Mouse (Mus musculus) embryo, embryonic 9.5 days (tissue): ENCODE measurements around the gene Ipo9.
A peak's percentile ranks its signal among the peaks of the same experiment; 100 is the strongest.

ENCODE experiments used
- DNase-seq: peaks from one replicate; pipeline ENCODE4 v3.0.0-alpha.2; 2017; ENCODE audit errors: extremely low spot score

Gene Ipo9

DNA sequence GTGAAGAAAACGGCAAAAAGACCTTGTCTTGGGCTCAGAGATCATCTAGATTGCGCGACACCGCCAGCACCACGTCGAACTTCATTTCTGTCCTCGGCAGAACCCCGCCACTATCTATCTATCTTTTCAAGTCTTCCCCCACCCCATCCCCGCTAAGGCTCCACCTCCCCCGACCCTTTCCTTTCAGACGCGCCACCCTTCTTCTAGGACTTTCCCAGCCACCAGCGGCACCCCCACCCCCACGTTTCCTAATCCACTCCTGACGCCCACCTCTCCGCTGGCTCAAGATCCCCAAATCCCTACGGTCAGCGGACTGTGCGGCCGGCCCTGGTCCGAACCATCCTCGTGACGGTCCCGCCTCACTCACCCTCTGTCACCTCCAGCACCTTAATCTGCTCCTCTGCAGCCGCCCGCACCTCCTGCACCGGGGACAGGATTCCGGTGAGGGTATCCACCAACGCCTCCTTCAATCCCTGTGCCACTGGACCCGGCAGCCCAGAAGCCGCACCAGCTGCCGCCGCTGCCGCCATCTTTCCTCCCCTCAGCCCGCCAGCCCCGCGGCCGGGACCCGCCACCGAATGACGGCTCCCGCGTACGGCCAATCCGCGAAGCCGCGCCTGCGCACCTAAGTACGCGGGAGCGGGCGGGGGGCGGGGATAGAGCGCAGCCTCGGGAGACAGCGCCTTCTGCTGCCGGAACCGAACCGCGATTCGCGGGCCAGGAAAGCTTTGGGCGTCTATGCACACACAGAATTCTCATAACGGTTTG, at the start of gene Ipo9:
Ipo9 (minus strand) TSS at position 599 of the 768 bp plus-strand sequence.
- DNase-seq: peak; percentile 91

DNA sequence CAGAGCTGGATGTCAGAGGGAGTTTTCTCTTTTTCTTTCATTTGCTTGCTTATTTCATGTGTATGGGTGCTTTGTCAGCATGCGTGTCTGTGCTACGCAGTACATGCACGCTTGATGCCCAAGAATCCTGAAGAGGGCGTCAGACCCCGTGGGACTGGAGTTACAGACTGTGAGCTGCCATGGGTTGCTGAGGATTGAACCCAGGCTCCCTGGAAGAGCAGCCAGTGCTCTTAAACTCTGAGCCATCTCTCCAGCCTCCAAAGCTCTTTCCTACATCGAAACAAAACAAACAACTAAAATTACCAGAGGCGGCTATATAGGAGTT, 45.2 kb upstream of the Ipo9 start:
- DNase-seq: no peak

DNA sequence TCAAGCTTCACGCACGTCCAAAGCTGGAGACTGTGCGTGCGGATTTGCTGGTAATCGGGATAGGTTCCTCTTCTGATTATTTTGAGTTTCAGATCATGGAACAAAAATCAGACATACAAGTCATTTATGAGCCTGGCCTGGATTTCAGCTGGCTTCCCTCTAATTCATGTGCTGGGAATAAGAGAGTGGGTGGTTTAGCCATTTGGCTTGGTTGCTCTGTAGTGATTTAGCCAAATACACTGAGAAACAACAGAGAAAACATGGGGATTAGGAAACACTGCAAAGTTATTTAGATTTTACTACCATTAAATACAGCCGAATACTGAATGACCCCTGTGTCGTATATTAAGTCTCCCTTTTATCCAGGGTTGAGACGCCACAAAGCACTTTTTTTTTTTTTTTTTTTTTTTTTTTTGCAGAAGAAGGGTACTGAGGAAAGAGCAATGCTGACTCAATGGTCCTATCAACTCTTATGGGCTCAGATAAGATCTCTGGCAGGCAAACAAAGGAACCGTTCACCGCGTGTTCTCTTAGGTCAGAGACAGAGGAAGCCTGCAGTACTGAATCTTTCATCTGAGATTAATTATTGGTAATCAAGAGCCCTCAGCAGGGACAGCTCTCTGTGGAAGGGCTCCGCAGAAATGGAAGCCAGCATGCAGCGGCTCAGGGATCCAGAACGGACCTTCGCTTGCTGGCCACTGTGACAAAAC, 44.7 kb upstream of the Ipo9 start:
- no peak for DNase-seq

DNA sequence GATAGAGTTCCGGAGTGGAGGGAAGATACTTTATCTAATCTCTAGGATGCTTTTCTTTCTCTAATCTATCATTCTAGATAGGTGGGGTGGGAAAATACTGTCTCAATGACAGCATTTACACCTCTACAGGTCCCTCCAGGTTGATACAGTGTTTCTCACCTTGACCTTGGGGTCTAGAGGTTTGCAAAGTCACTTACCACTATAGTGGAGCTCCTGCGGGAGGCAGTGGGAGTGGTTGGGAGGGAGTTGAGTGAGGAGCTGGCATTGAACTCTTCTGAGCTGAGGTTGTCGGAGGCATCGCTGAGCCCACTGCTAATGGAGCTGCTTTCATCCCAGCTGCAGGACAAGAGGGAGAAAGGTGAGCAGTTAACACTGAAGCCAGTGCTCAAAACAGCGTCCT, 42.2 kb upstream of the Ipo9 start:
- DNase-seq: no peak

DNA sequence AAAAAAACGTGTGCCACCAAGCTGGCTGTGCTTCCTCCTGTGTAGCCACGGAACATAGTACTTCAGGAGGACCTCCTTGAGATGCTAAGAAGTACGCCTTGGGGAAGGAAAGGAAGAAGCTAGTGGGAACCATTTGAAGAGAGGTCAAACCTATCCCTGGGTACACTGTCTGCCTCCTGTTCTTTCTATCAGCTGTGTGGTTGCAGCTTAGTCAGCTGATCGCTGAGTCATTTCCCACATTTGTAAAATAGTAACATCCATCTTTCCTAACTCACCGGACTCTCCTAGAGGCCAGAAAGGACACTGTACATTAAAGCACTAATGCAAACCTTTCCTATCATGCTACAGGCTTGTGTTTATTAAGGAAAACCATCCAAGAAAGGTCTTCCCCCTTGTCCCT, 41.4 kb upstream of the Ipo9 start:
- no peak for DNase-seq

DNA sequence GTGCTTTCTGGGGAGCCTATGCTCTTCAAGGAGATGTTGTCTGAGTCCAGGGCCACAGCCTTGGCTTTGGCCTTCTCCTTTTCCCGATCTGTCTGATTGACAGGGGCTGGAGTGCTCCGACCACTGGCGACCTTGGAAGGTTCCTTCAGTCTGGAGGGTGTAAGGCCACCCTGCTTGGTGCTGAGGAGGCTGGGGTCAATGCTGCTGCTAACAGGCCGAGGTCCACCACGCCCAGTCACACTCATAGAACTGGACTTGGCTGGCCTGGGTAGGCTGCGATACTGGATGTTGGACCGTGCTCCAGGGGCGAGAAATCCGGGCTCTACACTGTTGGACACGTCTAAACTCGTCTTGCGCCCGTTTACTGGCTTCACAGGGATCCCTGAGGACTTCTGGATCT, 40.2 kb upstream of the Ipo9 start:
- no peak for DNase-seq

DNA sequence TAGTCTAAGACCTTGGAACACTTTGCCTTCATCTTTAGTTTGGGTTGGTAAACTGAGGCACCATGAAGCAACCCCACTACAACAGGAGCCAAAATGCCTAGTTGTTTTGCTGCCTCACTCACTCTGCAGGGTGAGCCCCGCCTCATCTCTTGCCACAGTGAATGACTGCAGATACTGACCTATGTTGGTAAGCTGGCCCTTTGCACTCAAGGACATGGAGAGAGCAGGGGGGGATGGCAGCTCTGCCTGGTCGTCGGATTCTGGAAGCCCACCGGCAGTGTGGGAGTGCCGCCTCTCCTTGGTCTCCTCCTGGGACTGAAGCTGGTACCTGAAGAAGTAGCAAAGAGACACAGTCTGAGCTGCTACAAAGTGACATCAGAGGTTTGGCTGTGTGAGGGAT, 37.2 kb upstream of the Ipo9 start:
- DNase-seq: no peak

DNA sequence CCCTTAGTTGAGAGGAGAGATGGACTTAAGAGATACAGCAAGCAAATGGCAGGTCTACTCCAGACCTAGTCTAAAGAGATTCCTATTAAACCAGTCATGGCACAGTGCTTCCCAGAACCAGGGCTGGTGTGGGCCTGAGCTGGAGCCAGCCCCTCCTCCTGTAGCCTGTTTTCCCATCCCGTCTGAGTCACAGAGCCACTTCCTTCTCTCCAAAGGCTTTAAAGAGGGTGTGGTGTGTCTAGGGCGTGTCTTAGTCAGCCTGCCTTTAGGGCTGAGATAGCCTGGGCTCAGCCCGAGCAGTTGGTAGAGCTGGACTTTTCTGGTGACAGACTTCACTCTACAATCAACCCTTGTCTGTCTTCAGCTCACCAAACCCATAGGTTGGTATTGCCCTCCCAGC, 36.6 kb upstream of the Ipo9 start:
- DNase-seq: no peak

DNA sequence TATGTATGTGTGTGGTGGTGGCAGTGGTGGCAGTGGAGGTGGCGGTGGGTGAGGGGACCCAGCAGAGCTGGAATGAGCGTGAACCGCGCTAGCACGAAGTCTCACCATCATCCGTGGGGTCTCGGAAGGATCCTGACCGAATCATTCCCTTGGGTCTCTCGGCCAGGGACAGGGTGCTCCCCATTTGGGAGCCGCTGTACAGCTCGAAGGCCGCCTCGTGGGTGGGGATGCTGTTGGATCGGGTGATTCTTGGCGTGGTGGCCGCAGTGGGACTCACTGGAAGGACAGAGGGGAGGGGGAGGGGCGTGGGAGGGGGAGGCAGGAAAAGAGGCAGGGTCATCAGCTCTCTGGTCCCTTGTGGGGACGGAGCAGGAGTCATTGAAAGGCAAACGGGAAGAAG, 35.4 kb upstream of the Ipo9 start:
- no peak for DNase-seq

DNA sequence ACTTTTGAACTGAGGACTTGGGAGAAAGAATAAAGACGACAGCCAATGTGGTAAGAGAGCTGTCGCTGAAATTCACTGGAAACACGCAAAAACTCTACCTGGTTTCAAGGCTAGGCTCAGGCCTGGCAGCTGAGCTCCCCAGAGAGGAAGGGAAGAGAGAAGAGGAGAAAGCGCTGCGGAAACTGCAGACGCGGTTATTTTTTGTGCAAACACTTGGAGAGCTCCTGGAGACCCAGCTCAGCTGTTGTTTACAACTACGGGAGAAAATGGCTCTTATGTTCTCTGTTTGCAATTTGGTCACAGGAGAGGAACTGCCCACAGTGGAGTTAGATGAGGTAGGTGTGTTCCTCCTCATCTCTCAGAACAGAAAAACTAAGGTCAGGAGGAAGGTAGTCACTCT, 32.4 kb upstream of the Ipo9 start:
- no peak for DNase-seq

DNA sequence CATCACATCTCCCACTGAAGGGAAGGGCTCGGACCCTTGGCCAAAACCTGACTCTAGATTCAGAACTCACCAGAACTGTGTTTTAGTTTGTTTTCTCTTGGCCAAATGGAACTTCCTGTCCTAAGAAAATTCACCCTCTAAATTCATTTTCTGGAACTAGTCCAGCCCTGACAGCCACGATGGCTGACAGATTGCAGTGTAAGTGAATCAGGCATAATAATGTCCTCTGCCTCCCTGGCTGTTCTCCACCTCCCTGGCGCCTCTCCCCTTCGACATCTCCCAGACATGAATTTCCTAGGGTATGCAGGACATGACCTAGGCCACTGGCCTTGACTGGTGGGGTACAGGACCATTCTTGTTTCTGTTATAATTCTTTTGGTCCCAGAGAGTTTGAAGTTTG, 32.0 kb upstream of the Ipo9 start:
- no peak for DNase-seq

DNA sequence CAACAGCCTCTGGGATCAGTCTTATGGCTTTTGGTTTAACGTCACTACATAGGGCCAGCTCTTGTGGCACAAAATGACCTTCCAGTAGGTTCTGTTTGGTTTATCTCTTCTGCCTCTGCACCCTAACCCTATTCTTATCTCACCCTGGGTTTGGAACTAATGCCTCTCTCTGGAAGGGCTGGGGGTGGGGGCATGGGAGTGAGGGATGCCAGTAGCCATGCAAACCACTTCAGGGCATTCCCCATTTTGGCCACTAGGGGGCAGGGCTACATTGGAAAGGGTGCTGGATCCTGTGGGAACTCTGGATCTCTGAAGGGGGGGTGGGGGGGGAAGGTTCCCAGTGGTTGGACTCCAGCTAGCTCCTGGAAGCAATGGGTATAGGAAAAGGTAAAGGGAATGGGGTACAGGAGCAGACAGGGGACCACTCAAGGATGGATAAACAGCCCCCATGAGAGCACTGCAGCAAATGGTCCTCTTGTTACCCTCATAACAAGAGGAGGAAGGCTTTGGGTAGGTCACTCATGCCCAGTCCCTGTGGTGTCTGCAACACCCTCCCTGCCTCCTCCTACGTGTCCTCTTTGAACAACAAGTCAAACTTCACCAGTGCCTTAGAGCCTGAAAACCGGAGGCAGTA, 30.9 kb upstream of the Ipo9 start:
- DNase-seq: peak; percentile 76

DNA sequence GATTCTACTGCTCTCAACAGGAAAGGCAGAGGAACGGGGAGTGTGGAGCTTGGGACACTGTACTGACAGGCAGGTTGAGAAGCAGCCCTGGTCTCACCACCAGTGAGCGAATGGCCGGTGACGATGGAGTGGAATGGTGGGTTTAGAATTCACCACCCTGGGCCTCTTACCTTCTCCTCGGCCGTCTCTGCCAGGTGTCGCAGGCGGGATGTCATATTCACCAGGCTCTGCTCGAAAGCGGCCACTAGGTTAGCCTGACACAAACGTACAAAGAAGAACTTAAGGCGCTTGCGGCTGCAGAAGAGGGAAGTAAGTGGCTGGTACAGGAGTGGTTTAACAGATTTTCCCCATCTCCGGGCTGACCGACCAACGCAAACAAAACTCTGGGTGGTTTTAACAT, 30.2 kb upstream of the Ipo9 start:
- no peak for DNase-seq

DNA sequence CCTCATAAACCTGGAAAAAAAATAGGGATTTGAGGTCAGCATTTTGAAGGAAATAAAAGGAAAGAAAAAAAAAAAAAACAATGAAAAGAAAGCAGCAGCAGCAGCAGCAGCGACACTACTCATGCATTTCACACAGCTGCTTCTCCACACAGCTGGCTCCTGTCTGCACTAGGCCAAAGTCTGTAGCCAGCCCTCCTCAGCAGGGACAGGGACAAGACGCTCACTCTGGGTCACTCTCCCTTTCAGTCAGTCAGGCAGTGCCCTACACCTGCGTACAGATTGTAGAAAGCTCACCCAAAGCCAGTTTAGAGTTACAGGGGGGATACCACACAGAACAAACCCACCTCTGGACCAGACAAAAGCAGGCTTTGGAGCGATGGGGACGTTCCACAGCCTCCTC, 27.6 kb upstream of the Ipo9 start:
- no peak for DNase-seq

DNA sequence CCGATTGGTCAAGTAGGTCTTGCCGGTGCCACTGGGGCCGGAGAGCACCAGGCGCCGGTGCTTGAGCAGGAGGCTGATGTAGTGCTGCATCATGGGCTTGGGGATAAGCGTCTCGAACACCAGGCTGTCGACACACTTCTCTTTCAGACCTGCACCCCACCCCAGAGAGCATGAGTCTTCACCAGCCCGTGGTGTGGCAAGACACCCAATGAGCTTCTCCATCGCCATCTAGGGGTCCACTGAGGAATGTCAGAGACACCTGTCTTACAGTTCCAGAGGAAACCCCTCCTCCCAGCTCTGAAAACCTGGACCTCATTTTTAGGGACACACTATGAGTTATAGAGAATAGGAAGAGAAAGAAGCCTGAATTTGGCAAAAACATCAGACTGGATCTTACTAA, 22.0 kb upstream of the Ipo9 start:
- no peak for DNase-seq

DNA sequence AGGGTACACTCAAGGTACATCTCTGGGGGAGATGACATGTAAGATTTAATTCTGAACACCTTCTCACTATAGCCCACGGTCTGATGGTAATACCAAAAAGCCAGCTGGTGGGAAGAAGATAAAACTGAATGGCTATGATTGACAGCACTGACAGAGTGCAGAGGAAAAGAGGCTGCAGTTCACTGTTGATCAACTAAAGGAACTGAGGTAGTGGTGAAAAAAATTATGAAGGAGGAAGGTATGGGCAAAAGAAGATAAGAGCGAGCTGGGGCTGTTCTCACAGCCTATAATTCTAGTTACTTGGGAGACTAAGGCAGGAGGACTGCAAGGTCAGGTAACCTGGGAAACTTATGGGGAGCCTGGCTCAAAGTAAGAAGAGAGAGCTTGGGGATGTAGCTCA, 21.1 kb upstream of the Ipo9 start:
- DNase-seq: no peak

DNA sequence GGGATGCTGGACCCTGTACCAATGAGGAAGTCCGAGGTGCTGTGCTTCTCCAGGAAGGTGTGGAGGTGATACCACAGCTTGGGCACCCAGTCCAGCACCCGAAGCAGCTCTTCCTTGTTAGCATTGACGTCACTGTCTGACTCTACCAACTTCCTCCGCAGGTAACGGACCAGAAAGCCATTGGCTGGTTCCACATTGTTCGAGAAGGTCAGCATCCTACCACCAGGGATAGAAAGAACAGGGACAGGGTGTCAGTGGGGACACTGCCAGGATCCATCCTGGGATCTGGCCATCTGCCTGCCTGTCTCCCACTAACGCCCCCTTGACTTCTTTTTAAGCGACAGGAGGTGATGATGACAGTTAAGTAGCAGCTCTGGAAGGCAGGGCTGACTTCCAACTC, 19.6 kb upstream of the Ipo9 start:
- no peak for DNase-seq

DNA sequence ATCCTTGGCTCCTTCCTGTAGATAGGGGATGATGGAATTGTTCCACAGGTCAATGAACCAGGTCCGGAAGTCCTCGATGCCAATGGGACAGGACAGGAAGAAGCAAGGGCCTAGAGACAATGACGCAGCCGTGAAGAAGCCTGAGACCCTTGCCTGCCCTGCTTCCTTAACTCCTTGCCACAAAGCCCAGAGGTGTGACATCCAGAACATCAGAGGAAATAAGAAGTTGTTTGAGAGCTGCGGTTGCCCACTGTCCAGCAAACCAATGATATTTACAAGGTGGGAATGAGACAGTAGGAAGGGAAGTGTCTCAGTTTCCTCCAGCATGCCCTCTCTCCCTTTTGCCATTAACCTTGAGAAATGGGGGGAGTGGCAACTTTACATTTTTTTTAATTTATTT, 18.6 kb upstream of the Ipo9 start:
- DNase-seq: no peak

DNA sequence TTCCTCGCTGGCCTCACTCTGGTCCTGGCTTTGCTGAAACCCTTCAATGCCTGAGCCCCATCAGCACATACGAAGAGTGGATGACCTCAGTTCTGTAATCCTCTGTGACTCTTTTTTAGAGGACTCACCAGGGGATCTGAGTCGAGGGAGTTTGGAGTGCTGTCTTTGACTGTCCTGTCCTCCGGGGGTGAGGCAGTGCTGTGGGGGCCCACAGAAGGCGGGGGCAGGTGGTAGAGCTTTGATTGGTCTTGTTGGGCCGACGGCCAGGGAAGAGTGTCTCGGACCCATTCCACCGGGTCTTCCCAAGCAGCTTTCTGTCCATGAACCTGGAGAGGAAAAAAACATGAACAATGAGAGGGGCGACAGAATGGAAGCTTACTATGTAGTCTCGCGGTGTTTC, 13.2 kb upstream of the Ipo9 start:
- DNase-seq: no peak

DNA sequence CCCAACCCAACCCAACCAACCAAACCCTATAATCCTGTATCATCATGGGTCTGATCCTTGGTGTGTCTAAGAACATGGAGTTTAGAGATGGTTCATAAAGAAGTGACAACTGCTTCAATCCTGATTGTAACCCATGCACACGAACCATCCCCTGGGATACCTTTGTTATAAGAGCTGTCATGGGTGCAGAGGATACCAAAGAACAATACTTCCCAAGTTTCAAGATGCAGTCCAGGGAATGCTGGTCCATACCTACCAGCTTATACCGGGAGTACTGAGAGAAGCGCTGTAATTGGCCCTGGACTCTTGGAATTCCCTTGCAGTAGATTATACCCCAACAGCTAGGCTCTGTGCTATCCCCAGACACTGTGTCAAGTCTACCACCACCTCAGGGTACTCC, 11.6 kb upstream of the Ipo9 start:
- no peak for DNase-seq

DNA sequence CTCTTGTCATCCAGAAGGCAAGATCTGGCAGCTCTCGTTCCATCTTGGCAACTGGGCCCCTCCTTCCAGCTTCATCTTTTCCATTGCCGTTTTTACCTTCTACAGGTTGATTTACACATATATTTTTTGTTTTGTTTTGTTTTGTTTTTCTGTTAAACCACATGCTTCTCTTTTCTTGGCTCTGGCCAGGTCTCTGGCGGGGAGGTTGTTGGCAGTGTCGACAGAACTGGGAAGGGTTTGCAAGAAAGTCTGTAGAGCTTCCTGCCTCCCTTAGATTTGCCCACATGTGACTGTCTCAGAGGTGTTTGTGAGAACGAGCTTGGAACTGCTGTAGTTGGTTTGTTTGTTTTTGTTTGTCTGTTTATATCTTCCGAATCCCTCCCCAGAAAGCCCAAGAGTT, 10.7 kb upstream of the Ipo9 start:
- DNase-seq: no peak

DNA sequence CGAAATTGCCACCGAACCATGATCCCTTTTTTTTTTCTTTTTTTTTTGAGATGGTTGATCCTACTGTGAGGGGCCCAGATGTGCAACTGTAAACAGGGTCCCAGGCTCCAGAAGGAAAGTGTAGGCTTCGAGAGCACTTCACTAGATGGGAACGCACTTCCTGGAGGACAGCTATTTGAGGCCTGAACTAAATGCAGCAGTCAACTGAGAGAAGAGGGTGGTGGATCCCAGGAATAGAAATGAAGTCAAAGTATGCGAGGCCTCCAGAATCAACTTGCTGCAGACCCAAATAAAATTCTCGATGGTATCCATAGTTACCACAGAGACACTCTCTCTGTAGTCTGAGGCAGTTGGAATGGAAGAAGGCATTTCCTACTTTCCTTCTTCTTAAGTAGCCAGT, 8.5 kb upstream of the Ipo9 start:
- DNase-seq: no peak

DNA sequence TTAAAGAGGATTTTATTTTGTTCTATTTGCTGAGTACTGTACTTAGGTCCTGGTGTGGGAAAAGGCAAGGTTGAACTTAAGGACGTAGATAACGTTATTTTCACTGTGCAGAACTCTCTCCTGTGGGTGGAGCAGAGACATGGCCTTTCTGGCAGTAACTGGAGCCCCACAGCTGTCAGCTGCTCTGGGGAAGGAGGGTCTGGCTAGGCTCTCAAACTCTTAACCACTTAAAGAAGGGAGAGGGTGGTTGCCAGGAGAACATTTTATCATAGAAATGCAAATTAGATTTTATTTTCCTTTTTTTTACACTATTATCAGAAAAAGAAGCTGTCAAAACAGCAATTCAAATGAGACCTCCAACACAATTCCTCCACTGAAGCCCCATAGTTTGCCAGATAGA, 5.5 kb upstream of the Ipo9 start:
- no peak for DNase-seq

DNA sequence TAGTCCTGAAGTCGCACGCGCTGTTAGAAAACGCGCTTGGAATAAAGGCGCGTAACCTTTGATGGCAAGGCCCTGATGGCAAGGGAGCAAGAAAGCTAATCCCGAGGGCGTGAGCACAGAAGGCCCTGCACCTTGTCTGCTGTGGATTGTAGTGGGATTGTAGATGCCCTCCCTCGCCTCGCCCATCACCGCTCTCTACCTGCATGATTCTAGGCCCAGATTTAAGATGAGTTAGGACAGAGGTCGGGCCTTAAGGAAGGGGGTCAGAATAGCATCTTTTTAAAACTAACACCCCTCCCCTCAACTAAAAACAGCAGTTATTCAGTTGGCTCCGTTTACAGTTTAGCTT, 344 bp upstream of the Ipo9 start:
- DNase-seq: no peak
